Mouse (Mus musculus): Measurements from ENCODE around the gene Pip5k1c.

Pip5k1c gene

DNA sequence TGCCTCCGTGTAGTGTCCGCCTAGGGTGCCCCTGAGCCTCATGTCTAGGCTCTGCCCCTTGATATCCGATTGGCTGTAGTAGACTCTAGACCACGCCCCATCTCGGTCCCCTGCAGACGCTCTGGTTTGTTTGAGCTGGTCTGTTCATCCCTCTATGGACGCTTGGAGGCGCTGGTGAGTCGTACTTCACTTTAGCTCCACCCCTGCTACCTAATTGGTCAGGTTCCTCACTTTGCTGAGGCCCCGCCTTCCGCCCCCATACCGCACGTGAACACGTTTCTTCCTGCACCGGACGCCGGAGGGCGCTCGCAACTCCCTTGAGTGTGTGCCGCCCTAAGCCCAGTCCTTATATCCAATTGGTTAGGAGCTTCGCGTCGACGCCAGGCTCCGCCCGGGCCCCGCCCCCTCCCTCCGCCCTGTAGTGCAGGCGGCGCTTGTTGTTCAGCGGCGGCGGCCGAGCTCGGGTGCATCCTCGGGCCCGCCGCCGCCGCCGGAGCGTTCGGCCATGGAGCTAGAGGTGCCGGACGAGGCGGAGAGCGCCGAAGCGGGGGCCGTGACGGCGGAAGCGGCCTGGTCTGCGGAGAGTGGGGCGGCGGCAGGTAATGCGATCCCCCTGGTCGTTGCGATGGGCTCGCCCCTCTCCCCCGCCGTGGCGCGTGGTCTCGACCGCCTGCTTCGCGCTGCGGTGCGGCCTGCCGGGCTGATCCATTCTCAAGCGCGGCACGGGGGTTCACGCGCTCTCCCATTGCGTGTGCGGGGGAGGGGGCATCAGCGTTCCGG lies at the start of gene Pip5k1c:
Gene Pip5k1c (plus strand): TSS at position 410 of the 780 bp plus-strand sequence.
- 1% methylated on average over 80 of the region's 80 CpGs for WGBS

DNA sequence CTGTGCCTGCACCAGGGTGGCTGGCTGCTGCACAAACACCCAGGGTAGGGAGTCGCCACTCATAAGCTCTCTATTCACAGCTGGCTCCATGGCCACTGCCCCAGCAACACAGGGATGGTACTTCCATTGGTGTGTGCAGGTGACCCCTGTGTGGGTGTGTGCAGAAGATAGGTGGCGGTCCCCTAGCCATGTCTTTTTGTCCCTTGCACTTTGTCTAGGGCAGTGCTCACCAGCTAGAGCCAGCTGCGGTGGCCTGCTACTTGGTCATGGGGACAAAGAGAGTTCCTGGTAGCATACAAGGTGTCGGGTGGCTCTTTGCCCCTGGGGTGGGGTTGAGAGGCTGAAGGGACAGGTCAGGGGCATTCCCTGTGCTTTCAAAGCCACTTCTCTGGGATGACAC lies 48.6 kb upstream of the Pip5k1c start:
- 84% methylated on average over 4 of the region's 4 CpGs for WGBS

DNA sequence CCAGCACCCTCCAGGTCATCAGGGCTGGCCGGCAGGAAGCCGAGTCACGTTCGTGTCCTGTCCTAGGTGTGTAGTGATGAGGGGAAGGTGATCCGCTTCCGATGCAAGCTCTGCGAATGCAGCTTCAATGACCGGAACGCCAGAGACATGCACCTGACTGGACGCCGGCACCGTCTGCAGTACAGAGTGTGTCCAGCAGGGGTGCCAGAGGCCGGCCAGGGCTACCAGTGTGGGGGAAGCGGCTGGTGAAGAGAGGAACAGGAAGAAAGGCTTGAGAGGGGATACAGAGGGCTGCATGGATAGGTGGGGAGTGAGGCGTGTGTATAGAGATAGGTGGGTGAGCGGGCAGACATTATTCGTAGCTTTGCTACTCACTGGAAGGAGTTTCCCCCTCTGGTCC lies 48.2 kb upstream of the Pip5k1c start:
- 7% methylated on average over 17 of the region's 17 CpGs for WGBS

DNA sequence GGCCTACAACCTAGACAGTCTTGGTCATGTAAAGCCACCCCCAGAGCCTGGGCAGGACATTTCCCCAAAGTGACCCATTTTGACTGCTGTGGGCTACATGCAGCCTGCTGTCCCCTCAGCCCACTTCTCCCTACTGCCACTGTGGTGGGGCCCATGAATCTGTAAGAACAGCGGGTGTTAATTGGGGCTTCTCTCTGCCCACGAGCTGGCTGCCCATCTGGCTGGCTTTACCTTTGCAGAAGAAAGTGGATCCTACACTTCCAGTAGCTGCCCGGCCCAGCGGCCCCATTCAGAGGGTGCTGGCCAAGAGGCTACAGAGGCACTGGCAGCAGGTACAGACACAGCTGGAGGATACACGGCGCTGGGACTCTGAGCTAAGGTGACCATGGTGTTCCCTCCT lies 47.6 kb upstream of the Pip5k1c start:
- WGBS, result 72% methylated on average over 6 of the region's 6 CpGs

DNA sequence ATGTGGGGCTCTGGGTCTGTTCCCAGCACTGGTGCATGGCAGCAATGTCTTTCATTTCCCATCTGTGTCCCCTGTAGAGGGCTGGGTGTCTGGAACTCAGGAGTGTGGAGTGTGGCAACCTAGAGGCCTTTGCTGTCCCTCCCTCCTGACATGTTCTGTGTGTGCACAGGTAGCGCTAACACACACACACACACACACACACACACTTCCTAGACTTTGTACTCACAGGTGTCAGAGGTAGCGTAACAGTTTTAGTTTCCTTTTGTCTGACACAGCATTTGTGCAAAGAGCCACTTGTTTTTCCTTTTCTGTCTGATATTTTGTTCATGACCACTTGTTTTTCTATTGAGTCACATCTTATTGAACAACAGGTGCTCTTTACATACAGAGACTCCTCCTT lies 45.0 kb upstream of the Pip5k1c start:
- WGBS, result 95% methylated on average over 2 of the region's 2 CpGs

DNA sequence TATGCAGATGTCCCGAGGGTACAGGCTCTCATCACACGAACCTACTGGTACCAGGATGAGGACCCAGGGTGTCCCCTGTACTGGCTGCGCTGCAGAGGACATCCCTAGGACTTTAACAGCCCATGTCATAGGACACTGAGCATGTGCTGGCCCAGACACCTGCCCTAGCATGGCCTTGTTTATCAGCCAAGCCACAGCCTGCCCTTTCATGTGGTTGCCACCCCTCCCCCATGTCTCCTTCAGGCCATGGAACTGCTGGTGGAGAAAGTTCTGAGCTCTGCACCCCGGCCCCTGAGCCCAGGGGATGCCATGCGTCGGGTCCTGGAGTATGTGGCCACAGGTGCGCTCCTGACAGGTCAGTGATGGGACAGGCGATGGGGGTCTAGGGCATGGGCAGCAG lies 43.3 kb upstream of the Pip5k1c start:
- WGBS, result 87% methylated on average over 8 of the region's 8 CpGs

DNA sequence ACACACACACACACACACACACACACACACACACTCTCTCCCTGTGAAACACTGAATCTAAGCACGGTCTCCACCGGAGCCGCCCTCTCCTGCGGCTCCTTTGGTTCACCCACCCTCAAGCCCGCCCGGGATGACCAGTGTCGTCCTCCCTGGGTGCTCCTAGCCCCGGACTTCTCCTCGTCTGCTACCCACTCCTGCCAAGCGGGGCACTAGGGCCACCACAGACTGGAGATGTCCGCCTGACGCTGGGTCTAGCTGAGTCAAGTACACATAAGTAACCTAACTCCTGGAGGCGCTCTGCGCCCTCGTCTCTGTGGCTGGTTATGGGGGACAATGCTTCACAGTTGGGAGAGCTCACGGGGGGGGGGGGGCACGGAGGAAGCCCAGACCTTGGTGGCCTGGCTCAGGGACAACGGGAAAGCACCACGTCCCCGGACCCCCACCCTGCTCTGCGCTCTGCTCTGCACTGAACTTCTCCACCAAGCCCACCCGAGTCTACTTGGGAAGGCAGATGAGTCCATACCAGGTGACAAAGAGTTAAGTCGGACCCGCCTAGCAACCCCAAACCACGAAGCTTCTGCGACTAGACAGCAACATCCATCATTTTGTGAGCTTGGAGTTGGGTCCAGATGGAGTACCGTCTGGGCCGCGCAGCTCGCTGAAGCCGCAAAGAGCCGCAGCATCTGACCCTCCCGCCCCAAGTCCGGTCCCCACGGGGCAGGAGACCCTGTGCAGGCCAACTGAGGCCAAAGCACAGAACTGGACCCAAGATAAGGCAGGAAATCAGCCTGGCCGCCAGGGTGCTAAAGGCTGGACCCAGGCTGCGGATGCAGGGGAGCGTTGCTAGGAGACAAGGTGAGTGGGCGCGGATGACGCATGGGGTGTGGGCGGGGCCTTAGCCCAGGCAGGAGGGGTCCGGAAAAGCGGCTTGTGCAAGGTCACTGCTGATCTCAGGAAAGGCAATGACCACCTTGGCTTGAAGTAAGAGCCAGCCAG lies 40.0 kb upstream of the Pip5k1c start, which contains the start of gene Matk:
Gene Matk (plus strand): TSS at position 512 of the 996 bp plus-strand sequence.
- 4% methylated on average over 44 of the region's 44 CpGs for WGBS

DNA sequence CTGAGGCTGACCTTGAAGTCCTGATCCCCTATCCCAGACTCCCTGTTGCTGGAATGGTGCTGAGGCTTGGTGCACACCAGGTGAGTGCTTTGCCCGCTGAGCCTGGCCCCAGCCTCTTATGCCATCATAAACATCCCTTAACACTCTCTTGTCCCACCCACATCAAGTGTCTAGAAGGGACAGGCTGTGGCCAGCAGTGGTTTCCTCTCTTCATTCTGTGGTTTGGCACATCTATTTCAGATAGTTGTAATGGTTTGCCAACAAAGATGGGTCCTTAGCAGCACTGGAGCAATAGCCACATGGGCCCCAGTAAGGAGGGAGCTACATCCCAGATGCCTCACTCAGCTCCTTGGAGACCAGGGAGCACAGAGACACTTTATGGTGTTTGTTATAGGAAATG lies 37.9 kb upstream of the Pip5k1c start:
- 36% methylated on average over 1 of the region's 1 CpGs for WGBS

DNA sequence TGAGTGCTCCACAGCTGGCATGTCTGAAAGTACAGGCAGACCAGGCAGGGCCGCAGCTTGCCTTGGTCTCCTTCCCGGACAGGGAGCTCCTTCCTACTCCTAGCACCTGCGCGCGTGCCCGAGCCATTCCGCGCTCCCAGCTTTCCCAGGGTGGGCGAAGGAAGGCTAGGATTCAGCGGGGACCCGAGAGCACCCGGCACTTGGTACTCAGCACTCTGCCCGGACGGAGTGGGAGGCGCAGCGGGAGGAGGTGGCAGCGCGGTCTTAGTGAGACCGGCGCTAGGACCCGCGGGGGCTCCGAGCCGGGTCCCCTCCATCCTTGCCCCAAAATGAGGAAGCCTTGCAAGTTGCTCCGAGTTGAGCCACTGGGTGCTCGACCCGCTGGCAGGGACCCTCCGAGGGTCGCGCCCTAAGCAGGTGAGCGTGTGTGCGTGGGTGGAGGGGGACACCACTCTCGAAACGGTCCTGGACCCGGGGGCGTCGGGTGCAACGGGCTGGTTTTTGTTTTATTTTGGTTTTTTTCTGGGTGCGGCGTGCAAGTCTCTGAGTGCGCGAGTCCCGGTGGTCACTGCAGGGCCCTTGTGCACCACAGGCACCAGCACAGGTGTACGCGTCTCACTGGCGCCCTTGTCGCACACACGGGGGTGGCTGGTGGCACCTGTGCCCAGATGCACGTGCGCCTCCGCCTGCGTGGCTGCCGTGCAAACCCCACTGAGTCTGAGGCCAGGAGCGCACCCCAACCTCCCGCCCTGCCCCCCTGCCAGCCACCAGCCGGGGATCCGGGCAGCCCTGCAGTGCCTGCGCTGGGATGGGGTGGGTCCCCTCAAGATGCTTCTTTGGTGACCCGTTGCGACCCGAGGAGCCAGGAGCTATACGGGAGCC lies 35.4 kb upstream of the Pip5k1c start:
- WGBS, result 1% methylated on average over 62 of the region's 62 CpGs

DNA sequence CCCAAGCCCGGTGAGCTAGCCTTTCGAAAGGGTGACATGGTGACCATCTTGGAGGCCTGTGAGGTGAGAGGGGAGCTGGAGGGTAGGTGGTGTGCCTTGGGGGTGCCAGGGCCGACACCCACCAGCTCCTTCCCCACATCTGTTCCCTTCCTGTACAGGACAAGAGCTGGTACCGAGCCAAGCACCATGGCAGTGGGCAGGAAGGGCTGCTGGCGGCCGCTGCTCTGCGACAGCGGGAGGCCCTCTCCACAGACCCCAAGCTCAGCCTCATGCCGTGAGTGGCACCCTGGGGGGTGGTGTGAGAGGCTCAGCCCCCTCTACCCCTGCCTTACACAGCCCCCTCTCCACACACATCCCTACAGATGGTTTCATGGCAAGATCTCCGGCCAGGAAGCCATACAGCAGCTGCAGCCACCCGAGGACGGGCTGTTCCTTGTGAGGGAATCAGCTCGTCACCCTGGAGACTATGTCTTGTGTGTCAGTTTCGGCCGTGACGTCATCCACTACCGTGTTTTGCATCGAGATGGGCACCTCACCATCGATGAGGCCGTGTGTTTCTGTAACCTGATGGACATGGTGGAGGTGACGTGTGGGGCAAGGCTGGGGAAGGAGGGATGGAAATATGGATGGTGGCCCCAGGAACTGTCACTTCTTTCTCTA lies 33.4 kb upstream of the Pip5k1c start:
- WGBS, result 26% methylated on average over 21 of the region's 21 CpGs

DNA sequence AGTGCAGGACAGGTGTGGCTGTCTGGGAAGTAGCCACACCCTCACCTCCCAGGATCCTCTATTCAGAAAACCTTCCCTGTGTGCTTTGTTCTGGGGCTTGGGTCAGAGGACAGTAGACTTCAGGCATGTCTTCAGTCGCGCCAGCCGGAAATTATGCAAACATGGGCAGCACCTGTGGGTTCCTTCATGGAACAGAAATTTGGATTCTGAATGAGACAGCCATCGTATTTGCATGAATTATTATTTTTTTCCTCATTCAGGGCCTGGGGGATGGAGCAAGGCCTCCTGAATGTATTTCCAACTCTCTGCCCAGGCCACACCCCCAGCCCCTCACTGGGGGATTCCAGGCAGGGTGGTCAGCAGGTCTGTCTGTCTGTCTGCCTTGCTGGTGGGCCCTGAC lies 31.7 kb upstream of the Pip5k1c start:
- WGBS, result 85% methylated on average over 4 of the region's 4 CpGs

DNA sequence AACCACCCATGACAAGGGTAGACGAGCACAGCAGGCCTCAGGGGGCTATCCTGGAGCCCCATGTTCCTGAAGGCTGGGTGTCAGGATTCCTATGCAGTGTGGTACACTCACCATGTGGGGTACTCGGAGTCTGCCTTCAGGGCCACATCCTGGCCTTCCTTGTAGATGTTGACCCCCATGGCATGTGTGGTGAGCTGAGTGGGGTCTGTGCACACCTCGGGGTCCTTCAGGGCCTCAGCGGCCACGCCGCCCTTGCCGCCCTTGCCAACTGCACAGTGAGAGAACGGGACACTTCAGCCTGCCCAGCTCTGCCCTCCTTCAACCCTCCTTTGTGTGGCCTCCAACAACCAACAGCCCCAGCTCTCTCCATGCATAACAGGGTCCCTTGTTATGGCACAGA lies 27.2 kb upstream of the Pip5k1c start:
- 86% methylated on average over 8 of the region's 8 CpGs for WGBS

DNA sequence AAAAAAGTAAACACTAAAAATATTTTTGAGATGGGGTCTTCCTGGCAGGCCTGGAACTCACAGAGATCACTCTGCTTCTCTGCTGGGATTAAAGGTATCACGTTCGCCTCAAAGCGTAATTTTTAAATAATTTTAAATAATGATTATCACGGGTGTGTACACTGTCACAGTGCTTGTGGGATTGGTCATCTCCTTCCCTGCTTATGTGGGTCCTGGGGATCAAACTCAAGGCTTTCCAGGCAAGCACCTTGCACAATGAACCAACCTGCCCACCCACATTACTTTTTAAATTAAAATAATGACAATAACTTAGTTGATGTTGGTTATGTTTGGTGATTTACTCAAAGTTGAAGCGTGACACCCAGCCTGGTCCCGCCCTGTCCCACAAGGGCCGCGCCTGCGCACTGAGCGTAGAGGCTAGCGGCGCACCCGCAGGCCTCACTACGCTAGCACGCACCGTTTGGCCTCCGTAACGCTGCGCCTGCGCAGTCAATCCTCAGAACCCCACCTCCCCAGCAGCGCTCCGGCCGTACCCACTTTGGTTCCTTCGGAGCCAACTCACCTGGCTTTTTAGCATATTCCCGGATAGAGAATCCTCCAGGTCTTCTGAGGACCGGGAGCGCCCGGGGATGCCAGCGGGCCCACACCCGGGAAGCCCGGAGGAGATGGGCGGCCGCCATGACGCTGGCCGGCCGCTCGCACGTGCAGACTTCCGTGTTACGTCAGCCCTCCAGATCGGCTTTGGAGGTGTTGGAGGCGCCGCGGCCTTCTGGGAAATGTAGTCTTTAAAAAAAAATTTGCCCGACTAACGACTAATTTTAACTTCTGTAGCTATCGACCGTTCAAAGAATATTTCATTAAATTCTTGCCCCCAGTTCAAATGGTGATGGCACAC lies 26.3 kb upstream of the Pip5k1c start, which contains the start of the genes Mrpl54 and Apba3:
Gene Mrpl54 (minus strand): TSS at position 724 of the 895 bp plus-strand sequence.
Gene Apba3 (plus strand): TSS at position 750 of the 895 bp plus-strand sequence.
- WGBS, result under 1% methylated on average over 48 of the region's 48 CpGs

DNA sequence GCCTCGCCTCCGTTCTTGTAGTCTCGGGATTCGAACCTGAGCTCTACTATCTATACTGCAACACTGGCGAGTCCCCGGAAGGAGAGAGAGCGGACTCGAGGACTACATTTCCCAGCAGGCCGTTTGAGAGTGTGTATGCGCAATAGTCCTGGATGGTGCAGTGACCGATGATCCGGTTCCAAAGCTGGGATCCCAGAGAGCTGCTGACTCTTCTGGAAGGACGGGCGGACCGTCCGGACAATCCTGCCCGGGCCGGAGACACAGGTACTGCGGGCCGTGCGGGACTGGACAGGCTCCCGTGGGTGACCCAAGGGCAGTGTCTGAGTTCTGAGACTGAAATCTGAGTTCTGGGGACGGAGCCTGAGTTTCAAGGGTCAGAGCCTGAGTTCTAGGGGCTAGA lies 24.7 kb upstream of the Pip5k1c start:
- WGBS, result 3% methylated on average over 23 of the region's 23 CpGs

DNA sequence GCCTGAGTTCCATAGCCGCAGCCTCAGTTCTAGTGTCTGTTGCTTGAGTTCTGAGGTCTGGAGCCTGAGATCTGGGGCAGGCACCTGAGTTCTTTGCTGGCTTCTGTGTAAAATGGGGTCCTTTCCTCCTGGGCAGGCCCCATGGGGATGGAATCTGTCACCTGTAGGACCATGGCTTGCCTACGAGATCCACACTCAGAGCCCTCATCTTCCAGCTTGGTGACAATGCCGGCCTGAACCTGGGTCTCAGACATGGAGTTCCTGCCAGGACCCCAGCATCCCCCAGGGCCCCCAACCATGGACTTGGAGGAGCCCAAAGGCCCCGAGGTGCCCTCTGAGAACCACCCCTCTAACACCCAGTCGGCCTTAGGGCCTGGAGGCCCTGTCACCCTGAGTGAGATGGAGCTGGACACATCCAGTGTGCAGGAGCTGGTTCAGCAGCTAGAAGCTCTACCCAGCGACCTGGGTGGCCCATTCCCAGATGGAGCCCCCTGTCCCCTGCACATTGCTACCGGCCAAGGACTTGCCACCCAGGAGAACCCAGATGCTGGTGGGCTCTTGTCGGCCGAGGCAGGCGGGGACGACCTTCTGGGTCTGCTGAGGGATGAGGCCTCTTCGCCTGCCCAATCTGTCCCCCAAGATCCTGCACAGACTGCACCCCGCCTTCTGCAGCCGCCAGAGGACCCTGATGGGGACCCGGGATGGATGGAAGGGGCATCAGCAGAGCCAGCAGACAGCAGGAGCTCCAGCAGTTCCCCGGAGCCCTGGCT lies 23.9 kb upstream of the Pip5k1c start:
- 81% methylated on average over 16 of the region's 16 CpGs for WGBS

DNA sequence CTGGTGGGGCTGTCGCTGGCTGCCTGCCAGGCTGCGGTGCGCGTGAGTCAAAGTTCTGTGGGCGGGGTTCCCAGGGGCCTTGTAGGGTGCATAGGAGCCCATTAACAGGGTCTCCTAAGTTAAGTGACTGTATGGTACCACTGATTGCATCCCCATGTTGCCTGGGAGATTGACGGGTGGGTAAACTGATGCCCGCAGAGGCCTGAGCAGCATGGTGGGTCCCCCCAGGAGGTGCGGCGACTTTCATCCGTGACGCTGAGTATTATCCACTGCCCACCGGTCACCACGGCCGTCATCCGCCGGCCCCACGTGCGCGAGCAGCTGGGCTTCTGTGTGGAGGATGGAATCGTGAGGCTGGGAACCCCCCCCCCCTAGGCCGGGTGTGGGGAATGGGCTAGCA lies 20.4 kb upstream of the Pip5k1c start:
- 92% methylated on average over 21 of the region's 21 CpGs for WGBS

DNA sequence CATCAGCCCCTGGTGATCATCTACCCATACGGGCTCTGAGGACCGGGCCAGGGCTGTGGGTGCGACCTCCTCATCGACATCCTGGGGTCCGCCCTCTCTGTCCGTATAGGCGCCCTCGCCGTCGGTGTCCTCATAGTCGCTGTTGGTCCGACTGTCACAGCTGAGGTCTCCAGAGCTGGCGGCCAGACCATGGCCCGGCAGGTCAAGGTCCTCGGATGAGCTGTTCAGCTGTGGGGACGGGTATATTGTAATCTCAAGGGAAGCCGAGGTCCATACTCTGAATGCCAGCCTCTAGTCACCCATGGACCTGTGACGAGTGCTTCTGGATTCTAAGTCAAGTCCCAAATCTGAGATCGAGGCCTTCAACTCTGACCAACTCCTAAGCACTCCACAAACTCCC lies 18.9 kb upstream of the Pip5k1c start:
- WGBS, result 95% methylated on average over 19 of the region's 19 CpGs

DNA sequence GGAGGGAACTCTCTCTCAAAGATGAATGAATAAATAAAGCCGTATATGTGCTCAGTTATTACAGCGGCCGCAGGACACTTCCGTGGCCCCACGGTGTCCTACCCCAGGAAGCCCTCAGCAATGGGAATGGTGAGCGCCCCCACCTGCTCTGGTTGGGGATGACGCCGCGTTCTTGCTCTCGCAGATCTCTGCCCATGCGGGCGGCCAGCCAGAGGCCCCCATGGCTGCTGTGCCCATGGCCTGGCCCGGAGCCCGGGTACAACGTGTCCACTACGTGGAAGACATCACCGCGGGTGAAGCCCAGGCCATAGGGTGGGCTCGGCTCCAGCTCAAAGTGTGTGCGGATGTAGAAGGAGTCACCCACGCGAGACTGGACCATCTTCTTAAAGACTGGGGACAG lies 15.1 kb upstream of the Pip5k1c start:
- WGBS, result 75% methylated on average over 22 of the region's 22 CpGs

DNA sequence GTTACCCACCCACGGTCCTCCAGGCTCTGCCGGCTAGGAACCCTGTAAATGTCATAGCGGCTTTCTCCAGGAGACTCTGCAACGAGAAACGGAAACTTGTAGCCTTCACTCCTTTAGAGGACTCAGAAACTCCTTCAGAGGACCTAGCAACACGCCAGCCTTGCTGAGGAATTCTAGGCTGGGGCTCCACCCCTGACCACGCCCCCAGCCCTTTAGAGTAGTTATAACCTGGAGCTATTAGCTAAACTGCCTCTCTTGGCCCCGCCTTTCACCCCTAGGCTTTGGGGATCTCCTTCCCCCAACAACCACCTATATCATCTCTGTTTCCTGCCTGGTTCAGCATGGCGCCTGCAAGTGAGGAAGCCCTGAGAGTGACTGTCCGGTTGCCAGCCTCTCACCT lies 13.3 kb upstream of the Pip5k1c start:
- WGBS, result 55% methylated on average over 10 of the region's 10 CpGs
